Mouse (Mus musculus) limb, embryonic 11.5 days (tissue): ENCODE results near the gene Ank3. TPM values are rescaled to one million over a fixed set of nuclear protein-coding genes. Genes with fewer than 3 reads are reported as not detected.

ENCODE experiments used
- ATAC-seq: fragments of 200-750 bp; cut with Nextera tagmentation; 2 replicates; pipeline ENCODE4 v1.8.0; 2017; ENCODE audit warnings: low read depth; ENCODE audit not compliant: insufficient number of reproducible peaks, low FRiP score, low TSS enrichment
- DNase-seq: peaks from one replicate; pipeline ENCODE4 v3.0.0-alpha.2; 2015; ENCODE audit warnings: low spot score
- H3K27ac ChIP-seq: fragments of 300-500 bp; sonication (generic); replicated peaks from 2 replicates; pipeline ENCODE4 v1.5.1; 2014; ENCODE audit warnings: low read depth, mild to moderate bottlenecking, low read length
- H3K27me3 ChIP-seq: fragments of 300-500 bp; sonication (generic); 2 replicates; pipeline ENCODE4 v1.6.1; 2014; ENCODE audit warnings: mild to moderate bottlenecking, low read length, mixed read lengths; ENCODE audit not compliant: control insufficient read depth, insufficient read depth
- H3K36me3 ChIP-seq: fragments of 300-500 bp; sonication (generic); 2 replicates; pipeline ENCODE4 v1.6.1; 2014; ENCODE audit warnings: mild to moderate bottlenecking, low read length, moderate library complexity, mixed read lengths; ENCODE audit not compliant: control insufficient read depth, insufficient read depth
- H3K4me1 ChIP-seq: fragments of 300-500 bp; sonication (generic); 2 replicates; pipeline ENCODE4 v1.6.1; 2014; ENCODE audit warnings: low read length, mixed read lengths; ENCODE audit not compliant: control insufficient read depth, insufficient read depth
- H3K4me2 ChIP-seq: fragments of 300-500 bp; sonication (generic); 2 replicates; pipeline ENCODE4 v1.6.1; 2014; ENCODE audit warnings: low read depth, mild to moderate bottlenecking, moderate library complexity; ENCODE audit not compliant: severe bottlenecking
- H3K4me3 ChIP-seq: fragments of 300-500 bp; sonication (generic); 2 replicates; pipeline ENCODE4 v1.5.1; 2014; ENCODE audit warnings: low read depth, low read length
- H3K9ac ChIP-seq: fragments of 300-500 bp; sonication (generic); 2 replicates; pipeline ENCODE4 v1.6.1; 2014; ENCODE audit warnings: mild to moderate bottlenecking, low read length
- H3K9me3 ChIP-seq: fragments of 300-500 bp; sonication (generic); 2 replicates; pipeline ENCODE4 v1.6.1; 2016; ENCODE audit warnings: low read length; ENCODE audit not compliant: control insufficient read depth
- WGBS: fragments of 180-500 bp; shearing (Covaris S2); extraction: QIAGEN DNeasy Blood & Tissue Kit; methylation state at CpG from one replicate; pipeline ENCODE4 v1.1.7; 2014; 5-methylcytosine and 5-hydroxymethylcytosine counted together
- polyA plus RNA-seq: library from polyadenylated mRNA; unstranded; fragments of >200 nt; fragmentation: Nextera tagmentation; extraction: Ambion mirVana; gene quantifications from 2 replicates; pipeline ENCODE4 v1.2.1, GENCODE M21; 2014

Ank3 gene
- polyA plus RNA-seq, 1 experiment from 2014 or later: 22.3 TPM

- WGBS: 80% methylated on average over 10 of the region's 10 CpGs
- H3K36me3 ChIP-seq: no peaks in the 10 kb centered on the region
- no peak overlapping the region for H3K27ac ChIP-seq
- H3K27me3 ChIP-seq: no peaks in the 10 kb centered on the region
- no peak overlapping the region for H3K4me3 ChIP-seq
- H3K4me1 ChIP-seq: no peaks in the 10 kb centered on the region
- no peak overlapping the region for H3K9ac ChIP-seq
- DNase-seq (no peak), ATAC-seq (no peak)
- H3K4me2 ChIP-seq: no peak overlapping the region
- H3K9me3 ChIP-seq: no peaks in the 10 kb centered on the region
Observed at GRCm38 (mm10) chr10:69872182-69872741, 473.7 kb downstream of the Ank3 start.

- ATAC-seq: no peak
- no peaks in the 10 kb centered on the region for H3K27me3 ChIP-seq
- WGBS: 86% methylated on average over 5 of the region's 5 CpGs
- no peaks in the 10 kb centered on the region for H3K4me1 ChIP-seq
- H3K4me3 ChIP-seq: no peak overlapping the region
- no peak overlapping the region for H3K9ac ChIP-seq
- H3K4me2 ChIP-seq: no peak overlapping the region
- no peaks in the 10 kb centered on the region for H3K36me3 ChIP-seq
- DNase-seq: no peak
- no peaks in the 10 kb centered on the region for H3K9me3 ChIP-seq
- no peak overlapping the region for H3K27ac ChIP-seq
Observed at GRCm38 (mm10) chr10:69872892-69873291, 474.3 kb downstream of the Ank3 start.

- Histone ChIP-seq H3K9ac (no peak overlapping the region), H3K4me2 (no peak overlapping the region), H3K4me3 (no peak overlapping the region), H3K4me1 (no peaks in the 10 kb centered on the region), H3K27me3 (no peaks in the 10 kb centered on the region), H3K27ac (no peak overlapping the region), H3K9me3 (no peaks in the 10 kb centered on the region), H3K36me3 (no peaks in the 10 kb centered on the region)
- WGBS: 89% methylated on average over 14 of the region's 14 CpGs
- DNase-seq (no peak), ATAC-seq (no peak)
Observed at GRCm38 (mm10) chr10:69874806-69875205, 476.2 kb downstream of the Ank3 start.

- Histone ChIP-seq H3K9me3 (no peaks in the 10 kb centered on the region), H3K4me2 (no peak overlapping the region), H3K4me3 (no peak overlapping the region), H3K27me3 (no peaks in the 10 kb centered on the region), H3K4me1 (no peaks in the 10 kb centered on the region), H3K36me3 (no peaks in the 10 kb centered on the region; the same call in 1 of the 2 replicates), H3K27ac (no peak overlapping the region), H3K9ac (no peak overlapping the region)
- ATAC-seq: no peak
- no peak for DNase-seq
- WGBS: 93% methylated on average over 4 of the region's 4 CpGs
Observed at GRCm38 (mm10) chr10:69883935-69884680, 485.5 kb downstream of the Ank3 start.

- peak overlapping the region; percentile 17; the same call in 1 of the 2 replicates for H3K4me2 ChIP-seq
- no peaks in the 10 kb centered on the region for H3K4me1 ChIP-seq
- DNase-seq (peak; percentile 32), ATAC-seq (no peak)
- 29% methylated on average over 4 of the region's 4 CpGs for WGBS
- H3K27ac ChIP-seq: no peak overlapping the region
- H3K36me3 ChIP-seq: no peaks in the 10 kb centered on the region
- H3K4me3 ChIP-seq: no peak overlapping the region
- no peaks in the 10 kb centered on the region for H3K27me3 ChIP-seq
- H3K9me3 ChIP-seq: no peaks in the 10 kb centered on the region
- H3K9ac ChIP-seq: no peak overlapping the region
Observed at GRCm38 (mm10) chr10:69888399-69888798, 489.8 kb downstream of the Ank3 start.

GRCm38 (mm10) chr10:69889779-69890178 lies 491.2 kb downstream of the Ank3 start:
- ATAC-seq (no peak), DNase-seq (peak; percentile 52)
- Histone ChIP-seq H3K4me1 (no peaks in the 10 kb centered on the region), H3K9me3 (no peaks in the 10 kb centered on the region), H3K27ac (no peak overlapping the region), H3K9ac (no peak overlapping the region), H3K36me3 (no peaks in the 10 kb centered on the region), H3K27me3 (no peaks in the 10 kb centered on the region), H3K4me2 (no peak overlapping the region), H3K4me3 (no peak overlapping the region)
- WGBS: 21% methylated on average over 6 of the region's 6 CpGs

GRCm38 (mm10) chr10:69890389-69890985 lies 491.9 kb downstream of the Ank3 start:
- Histone ChIP-seq H3K9ac (no peak overlapping the region), H3K4me2 (no peak overlapping the region), H3K36me3 (no peaks in the 10 kb centered on the region), H3K27me3 (no peaks in the 10 kb centered on the region), H3K4me3 (no peak overlapping the region), H3K4me1 (no peaks in the 10 kb centered on the region), H3K27ac (no peak overlapping the region), H3K9me3 (no peaks in the 10 kb centered on the region)
- WGBS: 85% methylated on average over 11 of the region's 11 CpGs
- DNase-seq (no peak), ATAC-seq (no peak)

- Histone ChIP-seq H3K4me2 (no peak overlapping the region), H3K4me3 (no peak overlapping the region), H3K27ac (no peak overlapping the region), H3K36me3 (no peaks in the 10 kb centered on the region), H3K27me3 (no peaks in the 10 kb centered on the region), H3K9ac (no peak overlapping the region), H3K4me1 (no peaks in the 10 kb centered on the region), H3K9me3 (no peaks in the 10 kb centered on the region)
- 95% methylated on average over 18 of the region's 18 CpGs for WGBS
- ATAC-seq (no peak), DNase-seq (no peak)
Observed at GRCm38 (mm10) chr10:69892162-69892561, 493.6 kb downstream of the Ank3 start.
